Mouse (Mus musculus): ENCODE measurements around the gene Ncoa5.

- TF ChIP-seq CTCF (IDR thresholded peaks at IDR 0.05; ENCODE audit: extremely low read depth, insufficient read depth, low read length) (no peak), POLR2A (IDR thresholded peaks at IDR 0.05; ENCODE audit: extremely low read depth, insufficient read depth, low read length) (no peak)
Measured at GRCm38 (mm10) chr2:165033306-165033705, 1.4 kb downstream of the Ncoa5 start.

All from cortical plate, adult 2 months (tissue).